Mouse (Mus musculus) skeletal muscle tissue, adult 2 months (tissue): ENCODE results near the gene Aamp.

Source experiments
- DNase-seq: peaks from one replicate; pipeline ENCODE4 v3.0.0-alpha.2; 2012; ENCODE audit warnings: low read depth, low spot score

Aamp gene

DNA sequence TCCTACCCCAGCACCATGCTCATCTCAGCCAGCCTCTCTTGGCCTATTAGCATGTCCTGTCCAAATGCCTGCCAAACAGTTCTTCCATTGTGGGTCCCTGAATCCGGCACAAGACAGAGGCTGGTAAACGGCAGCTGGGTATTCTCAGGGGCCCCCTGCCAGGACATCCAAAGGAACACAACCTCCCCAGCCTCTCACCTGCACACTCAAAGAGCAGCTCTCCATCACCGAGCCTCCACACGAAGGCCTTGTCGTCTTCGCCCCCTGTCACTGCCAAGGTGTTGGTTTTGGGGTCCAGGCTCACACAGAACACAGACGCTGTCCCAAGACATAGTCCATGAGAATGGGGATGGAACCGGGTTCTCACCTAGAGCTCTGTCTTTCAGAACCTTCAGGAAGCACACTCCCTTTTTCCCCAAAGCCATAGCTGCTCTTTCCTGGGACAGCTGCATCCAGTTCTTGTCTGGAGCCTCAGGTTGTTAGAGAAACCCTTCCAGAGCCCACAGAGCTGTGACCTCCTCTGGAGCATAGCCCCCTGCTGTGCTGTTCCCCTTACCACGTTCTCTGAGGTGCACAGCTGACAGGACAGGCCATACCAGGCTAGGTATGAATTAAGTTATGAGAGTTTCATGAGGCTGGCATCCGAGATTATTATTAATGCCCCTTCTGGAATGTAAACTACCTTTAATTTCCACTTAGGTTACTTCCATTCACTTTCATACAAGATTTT, 1.5 kb downstream of the Aamp start:
- no peak for DNase-seq

GRCm38 (mm10) chr1:74281886-74282285, 2.7 kb downstream of the Aamp start:
- no peak for DNase-seq

GRCm38 (mm10) chr1:74281372-74281771, 3.2 kb downstream of the Aamp start:
- no peak for DNase-seq

DNA sequence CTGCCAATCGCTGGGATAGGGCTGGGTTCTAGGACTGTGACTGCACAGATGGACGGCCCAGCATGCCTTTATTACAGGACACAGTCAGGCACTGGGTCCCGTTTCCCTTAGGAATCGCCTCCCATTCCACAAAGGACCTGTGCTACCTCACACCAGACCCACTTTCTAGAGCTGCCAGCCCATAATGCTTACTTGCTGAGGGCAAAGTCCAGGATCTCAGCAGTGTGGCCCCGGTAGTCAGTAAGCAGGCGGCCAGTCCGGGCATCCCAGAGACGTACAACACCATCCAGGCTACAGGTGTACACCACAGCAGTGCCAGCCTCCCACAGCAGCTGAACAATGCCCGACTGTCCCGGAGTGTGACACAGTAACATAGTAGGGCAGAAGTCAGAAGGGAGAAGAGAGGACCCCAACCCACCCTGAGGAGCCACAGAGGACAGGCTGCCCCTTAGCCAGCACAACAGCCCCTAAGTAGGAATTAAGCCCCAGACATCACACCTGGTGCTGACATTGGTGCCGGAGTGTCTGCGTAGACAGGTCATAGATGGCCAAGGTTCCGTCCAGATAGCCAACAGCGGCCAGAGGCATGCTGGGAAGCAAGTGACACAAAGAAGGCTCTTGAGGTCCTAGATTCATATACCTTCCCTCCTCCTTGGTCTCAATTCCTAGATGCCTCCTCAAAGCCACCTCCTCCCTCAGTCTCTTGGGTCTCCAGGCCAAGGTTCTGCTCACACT, 3.8 kb downstream of the Aamp start:
- no peak for DNase-seq

DNA sequence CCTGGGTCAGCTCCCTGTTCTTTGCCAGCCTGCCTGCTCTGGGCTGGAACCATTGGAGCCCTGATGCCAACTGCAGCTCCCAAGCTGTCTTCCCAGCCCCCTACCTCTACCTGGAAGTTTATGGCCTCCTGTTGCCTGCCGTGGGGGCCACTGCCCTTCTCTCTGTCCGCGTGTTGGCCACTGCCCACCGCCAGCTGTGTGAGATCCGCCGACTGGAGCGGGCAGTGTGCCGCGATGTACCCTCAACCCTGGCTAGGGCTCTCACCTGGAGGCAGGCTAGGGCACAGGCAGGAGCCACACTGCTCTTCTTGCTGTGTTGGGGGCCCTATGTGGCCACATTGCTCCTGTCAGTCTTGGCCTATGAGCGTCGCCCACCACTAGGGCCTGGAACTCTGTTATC, 5.5 kb downstream of the Aamp start:
- no peak for DNase-seq

DNA sequence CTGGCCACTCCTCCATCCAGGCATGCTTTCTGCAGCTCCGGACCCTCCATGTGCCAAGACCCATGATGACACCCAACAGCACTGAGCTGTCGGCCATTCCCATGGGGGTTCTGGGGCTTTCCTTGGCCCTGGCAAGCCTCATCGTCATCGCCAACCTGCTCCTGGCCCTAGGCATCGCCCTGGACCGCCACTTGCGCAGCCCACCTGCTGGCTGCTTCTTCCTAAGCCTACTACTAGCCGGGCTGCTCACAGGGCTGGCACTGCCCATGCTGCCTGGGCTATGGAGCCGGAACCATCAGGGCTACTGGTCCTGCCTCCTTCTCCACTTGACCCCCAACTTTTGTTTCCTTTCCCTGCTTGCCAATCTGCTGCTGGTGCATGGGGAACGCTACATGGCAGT, 6.0 kb downstream of the Aamp start, which contains the start of gene Gpbar1:
Gene Gpbar1, plus strand, starts transcription at position 13 of the 400 bp plus-strand sequence.
- DNase-seq: no peak

GRCm38 (mm10) chr1:74277883-74278537, 6.5 kb downstream of the Aamp start:
- no peak for DNase-seq

DNA sequence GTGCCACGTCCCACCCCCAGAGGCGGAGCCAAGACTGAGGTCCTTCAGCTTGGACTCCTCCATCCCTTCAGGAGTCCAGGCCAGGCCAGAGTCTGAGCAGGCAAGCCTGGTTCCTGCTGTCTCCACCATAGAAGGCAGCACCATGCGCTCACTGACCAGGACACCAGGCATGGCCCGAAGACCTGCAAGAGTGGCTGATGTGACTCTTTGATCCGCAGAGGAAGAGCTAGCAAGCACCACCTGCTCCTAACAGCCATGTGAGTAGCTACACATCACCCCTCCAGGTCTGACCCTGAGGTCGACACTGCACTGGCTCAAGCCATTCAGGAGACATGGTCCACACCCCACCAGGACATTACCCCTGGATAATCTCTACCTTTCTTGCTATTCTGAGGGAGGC, 7.5 kb downstream of the Aamp start:
- no peak for DNase-seq

DNA sequence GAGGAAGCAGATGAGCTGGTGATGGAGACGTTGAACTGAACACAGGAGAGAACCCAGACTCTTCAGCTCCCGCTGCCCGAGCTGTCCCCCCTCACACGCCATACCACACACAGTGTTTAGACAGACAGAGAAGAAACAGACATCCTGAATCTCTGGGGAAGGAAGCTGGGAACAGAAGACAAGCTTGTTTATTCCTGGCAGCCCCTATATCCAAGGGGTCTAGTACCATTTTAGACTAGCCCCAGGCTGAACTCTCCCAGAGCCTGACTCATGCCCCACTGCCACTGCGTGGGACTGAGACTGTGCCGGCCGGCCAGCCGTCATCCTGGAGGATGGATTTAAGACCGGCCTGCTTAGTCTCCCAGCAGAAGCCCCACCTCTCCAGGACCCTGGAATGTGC, 9.5 kb downstream of the Aamp start:
- DNase-seq: no peak

DNA sequence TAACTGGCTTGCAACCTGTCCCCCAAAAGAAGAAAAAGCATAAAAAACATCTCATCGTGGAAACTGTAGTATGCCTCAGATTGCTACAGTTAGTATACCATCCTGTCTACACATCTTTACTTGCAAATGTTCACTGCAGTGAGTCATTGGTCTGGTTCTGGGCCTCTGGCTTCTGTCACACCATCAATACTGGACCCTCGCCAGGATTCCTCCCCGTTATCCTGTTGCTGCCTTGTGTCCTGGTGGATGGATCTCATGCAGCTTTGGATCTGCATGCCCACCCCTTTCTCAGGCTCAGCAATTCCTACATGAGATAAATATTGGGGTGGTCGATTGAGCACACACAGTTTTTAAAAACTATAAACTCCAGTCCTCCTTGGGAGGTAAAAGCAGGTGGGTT, 12.9 kb downstream of the Aamp start:
- no peak for DNase-seq

- DNase-seq: no peak
These were observed 15.8 kb downstream of the Aamp start for GRCm38 (mm10) chr1:74268750-74269149.

DNA sequence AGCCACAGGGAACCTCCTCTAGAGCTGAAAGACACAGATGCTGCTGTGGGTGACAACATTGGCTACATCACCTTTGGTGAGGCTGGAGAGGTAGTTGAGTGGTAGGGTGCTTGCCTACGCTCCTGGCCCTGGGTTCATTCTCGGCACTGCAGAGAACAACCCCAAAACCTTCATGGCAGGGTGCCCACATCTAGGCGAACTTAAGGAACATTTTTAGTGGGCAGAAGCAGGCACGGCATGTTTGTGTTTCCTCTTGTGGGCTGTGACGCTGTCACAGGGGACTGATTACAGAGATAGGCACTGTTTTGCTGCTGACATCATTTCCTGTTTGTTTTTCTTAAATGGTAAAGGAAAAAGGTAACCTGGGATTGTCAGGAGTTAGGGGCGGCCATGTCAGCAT, 22.0 kb downstream of the Aamp start:
- no peak for DNase-seq

- no peak for DNase-seq
These were observed 27.8 kb downstream of the Aamp start for GRCm38 (mm10) chr1:74256782-74257181.

DNA sequence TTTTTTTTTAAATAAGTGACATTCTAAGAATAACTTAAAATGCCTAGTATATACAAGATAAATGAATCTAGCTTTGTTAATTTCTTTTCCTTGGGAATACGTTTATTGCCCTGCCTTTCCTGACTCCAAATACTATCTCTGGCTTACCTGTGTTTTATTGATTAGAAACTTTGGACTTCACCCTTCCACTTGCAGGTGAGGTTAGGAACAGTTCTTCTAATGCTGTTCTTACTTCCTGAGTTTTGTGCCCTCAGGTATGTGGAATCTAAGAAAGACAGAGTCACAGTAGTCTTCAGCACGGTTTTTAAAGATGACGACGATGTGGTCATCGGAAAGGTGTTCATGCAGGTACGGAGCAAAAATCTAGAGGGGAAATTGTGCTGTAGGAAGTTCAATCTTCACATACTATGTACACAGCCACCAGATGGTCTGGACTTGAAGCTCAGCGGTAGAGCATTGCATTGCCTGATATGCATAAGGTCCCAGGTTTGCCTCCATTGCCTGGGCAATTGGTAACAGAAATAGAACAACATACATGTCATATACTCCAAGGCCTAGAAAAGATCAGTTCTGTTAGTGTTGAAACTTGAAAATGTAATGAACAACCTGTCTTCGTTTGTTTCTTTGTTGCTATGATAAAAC, 28.7 kb downstream of the Aamp start:
- DNase-seq: no peak

- DNase-seq: no peak
These were observed 34.4 kb downstream of the Aamp start for GRCm38 (mm10) chr1:74250096-74250495.

DNA sequence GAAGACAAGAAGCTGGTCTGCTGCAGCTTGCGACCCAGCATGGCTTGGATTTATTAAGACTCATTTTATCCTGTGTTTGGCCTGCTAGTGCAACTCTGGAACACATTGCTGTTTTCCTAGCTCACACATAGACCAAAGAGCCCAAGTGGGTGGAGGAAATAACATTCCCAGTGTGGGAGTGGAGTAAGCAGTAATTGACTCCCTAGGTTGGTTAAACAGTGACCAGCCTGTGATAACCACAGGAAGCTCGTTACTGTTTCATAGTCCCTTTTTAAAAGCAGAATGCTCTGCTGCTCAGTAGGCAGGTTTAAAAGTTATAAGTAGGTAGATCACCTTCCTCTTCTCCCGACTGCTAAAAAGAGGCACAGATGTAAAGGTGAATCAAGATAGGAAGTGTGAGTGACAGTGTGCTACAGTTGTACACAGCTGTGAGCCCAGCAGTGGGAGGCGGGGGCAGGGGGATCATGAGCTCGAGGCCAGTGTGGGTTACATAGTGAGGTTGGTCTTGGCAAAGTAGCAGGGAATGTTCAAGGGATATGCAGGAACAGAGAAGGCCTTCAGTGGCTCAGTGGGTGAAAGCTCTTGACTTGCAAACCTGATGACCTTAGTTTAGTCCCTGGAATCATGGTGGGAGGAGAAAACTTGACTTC, 35.1 kb downstream of the Aamp start:
- DNase-seq: no peak

- DNase-seq: peak; percentile 51
These were observed 35.7 kb downstream of the Aamp start for GRCm38 (mm10) chr1:74248799-74249198.

GRCm38 (mm10) chr1:74245525-74245924, 39.0 kb downstream of the Aamp start:
- DNase-seq: no peak

DNA sequence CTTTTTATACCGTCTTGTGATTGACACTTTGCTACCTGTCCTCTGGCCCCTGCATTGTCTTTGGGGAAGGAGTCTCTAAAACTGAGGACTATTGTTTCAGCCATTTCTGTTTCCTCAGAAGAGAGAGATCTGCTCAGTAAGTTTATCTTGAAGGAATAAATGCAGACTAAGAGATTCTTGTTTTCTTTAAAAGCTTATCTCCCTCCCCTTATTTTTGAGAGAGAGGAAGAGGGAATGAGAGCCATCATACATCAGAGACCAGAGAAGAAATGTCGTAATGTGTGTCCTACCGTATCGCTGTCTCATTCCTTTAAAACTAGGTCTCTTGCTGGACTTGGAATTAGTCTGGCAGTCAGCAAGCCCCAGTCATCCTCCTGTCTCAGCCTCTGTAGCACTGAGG, 43.7 kb downstream of the Aamp start:
- no peak for DNase-seq

GRCm38 (mm10) chr1:74240311-74240710, 44.2 kb downstream of the Aamp start:
- DNase-seq: no peak

DNA sequence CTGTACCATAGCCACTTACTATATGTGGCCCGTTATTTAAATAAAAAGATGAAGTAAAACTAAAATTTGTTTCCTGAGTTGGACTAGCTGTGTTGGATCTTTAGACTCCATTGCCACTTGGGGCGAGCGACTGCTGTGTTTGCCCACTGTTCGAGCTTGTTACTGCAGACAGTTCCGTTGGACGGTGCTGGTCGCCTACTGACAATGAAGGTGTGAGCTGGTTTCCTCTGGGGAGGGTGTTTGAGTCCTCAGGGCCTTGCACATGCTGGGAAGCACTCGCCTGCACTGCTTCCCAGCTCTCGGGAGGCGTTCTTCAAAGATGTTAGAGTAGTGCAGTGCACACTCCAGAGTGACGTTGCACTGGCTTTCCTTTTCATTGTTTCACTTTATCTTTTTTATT, 44.9 kb downstream of the Aamp start:
- no peak for DNase-seq

- DNase-seq: no peak
These were observed 45.4 kb downstream of the Aamp start for GRCm38 (mm10) chr1:74239162-74239561.
